Mouse (Mus musculus) limb, embryonic 10.5 days (tissue): ENCODE measurements at regions not wholly inside any gene's neighbourhood (a gene's known extent, or its start where the extent isn't known, plus 50 kb on each side); places are given as distances from the start of the nearest gene placed in this dataset.

Experiments used
- DNase-seq: peaks from one replicate; pipeline ENCODE4 v3.0.0-alpha.2; 2017; ENCODE audit warnings: low spot score
- H3K27ac ChIP-seq: fragments of 300-500 bp; sonication (generic); 2 replicates; pipeline ENCODE4 v1.5.1; 2016; ENCODE audit warnings: mild to moderate bottlenecking
- H3K27me3 ChIP-seq: fragments of 300-500 bp; sonication (generic); 2 replicates; pipeline ENCODE4 v1.6.1; 2016; ENCODE audit warnings: low read depth, mild to moderate bottlenecking; ENCODE audit not compliant: poor library complexity, severe bottlenecking
- H3K36me3 ChIP-seq: fragments of 300-500 bp; sonication (generic); 2 replicates; pipeline ENCODE4 v1.6.1; 2016; ENCODE audit warnings: mild to moderate bottlenecking, moderate library complexity
- H3K4me1 ChIP-seq: fragments of 300-500 bp; sonication (generic); 2 replicates; pipeline ENCODE4 v1.6.1; 2016
- H3K4me3 ChIP-seq: fragments of 300-500 bp; sonication (generic); 2 replicates; pipeline ENCODE4 v1.5.1; 2016; ENCODE audit warnings: mild to moderate bottlenecking, moderate library complexity
- H3K9me3 ChIP-seq: fragments of 300-500 bp; sonication (generic); replicated peaks from 2 replicates; pipeline ENCODE4 v1.6.1; 2016; ENCODE audit warnings: mild to moderate bottlenecking
- WGBS: fragments of 180-500 bp; shearing (Covaris S2); methylation state at CpG from one replicate; pipeline ENCODE4 v1.1.7; 2016; 5-methylcytosine and 5-hydroxymethylcytosine counted together

GRCm38 (mm10) chr6:35598406-35599185, 58.9 kb upstream of the Mtpn start:
- Histone ChIP-seq H3K36me3 (no peaks in the 10 kb centered on the region), H3K9me3 (no peaks in the 10 kb centered on the region), H3K27me3 (no peaks in the 10 kb centered on the region), H3K4me3 (no peak overlapping the region), H3K4me1 (no peaks in the 10 kb centered on the region), H3K27ac (no peak overlapping the region)
- WGBS: 82% methylated on average over 12 of the region's 12 CpGs
- DNase-seq: no peak

GRCm38 (mm10) chr6:35595012-35595411, 55.3 kb upstream of the Mtpn start:
- WGBS: 92% methylated on average over 2 of the region's 2 CpGs
- H3K27me3 ChIP-seq: no peaks in the 10 kb centered on the region
- no peaks in the 10 kb centered on the region for H3K9me3 ChIP-seq
- no peaks in the 10 kb centered on the region for H3K4me1 ChIP-seq
- no peak overlapping the region for H3K27ac ChIP-seq
- no peaks in the 10 kb centered on the region for H3K36me3 ChIP-seq
- no peak overlapping the region for H3K4me3 ChIP-seq
- no peak for DNase-seq

GRCm38 (mm10) chr6:35592234-35592633, 52.5 kb upstream of the Mtpn start:
- H3K9me3 ChIP-seq: no peaks in the 10 kb centered on the region
- WGBS: 91% methylated on average over 3 of the region's 3 CpGs
- no peak for DNase-seq
- no peaks in the 10 kb centered on the region for H3K36me3 ChIP-seq
- H3K4me3 ChIP-seq: no peak overlapping the region
- no peaks in the 10 kb centered on the region for H3K27me3 ChIP-seq
- H3K4me1 ChIP-seq: no peaks in the 10 kb centered on the region
- H3K27ac ChIP-seq: no peak overlapping the region
